Mouse (Mus musculus) liver, embryonic 13.5 days (tissue): ENCODE results near the gene Sdha. TPM values are rescaled to one million over a fixed set of nuclear protein-coding genes. Genes with fewer than 3 reads are reported as not detected.

Experiments used
- ATAC-seq: fragments of 200-750 bp; cut with Nextera tagmentation; 2 replicates; pipeline ENCODE4 v1.8.0; 2017; ENCODE audit warnings: low read depth, mild to moderate bottlenecking, moderate number of reproducible peaks, moderate library complexity
- DNase-seq: peaks from one replicate; pipeline ENCODE4 v3.0.0; 2022
- H3K27ac ChIP-seq: fragments of 300-500 bp; sonication (generic); 2 replicates; pipeline ENCODE4 v1.5.1; 2015; ENCODE audit warnings: moderate library complexity, mild to moderate bottlenecking, inconsistent platforms
- H3K27me3 ChIP-seq: fragments of 300-500 bp; sonication (generic); 2 replicates; pipeline ENCODE4 v1.6.1; 2015; ENCODE audit warnings: mild to moderate bottlenecking, inconsistent platforms
- H3K36me3 ChIP-seq: fragments of 300-500 bp; sonication (generic); 2 replicates; pipeline ENCODE4 v1.6.1; 2015; ENCODE audit warnings: mild to moderate bottlenecking, inconsistent platforms
- H3K4me1 ChIP-seq: fragments of 300-500 bp; sonication (generic); replicated peaks from 2 replicates; pipeline ENCODE4 v1.6.1; 2015; ENCODE audit warnings: inconsistent platforms
- H3K4me2 ChIP-seq: fragments of 300-500 bp; sonication (generic); 2 replicates; pipeline ENCODE4 v1.6.1; 2015; ENCODE audit warnings: inconsistent platforms, mild to moderate bottlenecking, moderate library complexity
- H3K4me3 ChIP-seq: fragments of 300-500 bp; sonication (generic); replicated peaks from 2 replicates; pipeline ENCODE4 v1.5.1; 2015; ENCODE audit warnings: mild to moderate bottlenecking, inconsistent platforms
- H3K9ac ChIP-seq: fragments of 300-500 bp; sonication (generic); 2 replicates; pipeline ENCODE4 v1.6.1; 2015; ENCODE audit warnings: mild to moderate bottlenecking, inconsistent platforms
- H3K9me3 ChIP-seq: fragments of 300-500 bp; sonication (generic); replicated peaks from 2 replicates; pipeline ENCODE4 v1.6.1; 2016; ENCODE audit warnings: inconsistent platforms
- WGBS: fragments of 180-500 bp; shearing (Covaris S2); methylation state at CpG from one replicate; pipeline ENCODE4 v1.1.7; 2015; ENCODE audit not compliant: insufficient replicate concordance; 5-methylcytosine and 5-hydroxymethylcytosine counted together
- polyA plus RNA-seq: library from polyadenylated mRNA; unstranded; fragments of >200 nt; fragmentation: Nextera tagmentation; extraction: Ambion mirVana; gene quantifications from 2 replicates; pipeline ENCODE4 v1.2.1, GENCODE M21; 2015

Gene Sdha
- polyA plus RNA-seq, 1 experiment from 2014 or later = 164 TPM

DNA sequence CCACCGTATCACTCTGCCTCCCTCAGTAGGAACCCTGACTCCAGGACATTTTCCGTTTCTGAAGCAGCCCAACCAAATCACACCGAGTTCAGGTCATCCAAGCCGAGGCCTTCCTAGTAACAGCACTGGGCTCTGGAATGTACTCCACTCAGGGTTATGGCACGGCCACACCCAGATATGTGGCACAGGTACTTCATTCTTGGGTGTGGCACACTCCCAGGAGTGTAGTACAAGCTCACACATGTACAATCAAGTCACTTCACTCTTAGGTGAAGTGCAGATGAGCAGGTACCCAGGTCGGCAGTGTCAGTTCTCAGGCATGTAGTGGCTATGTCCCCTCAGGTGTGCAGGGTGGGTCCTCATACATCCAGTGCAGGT, 48.5 kb downstream of the Sdha start:
- Histone ChIP-seq H3K4me2 (no peak overlapping the region), H3K27ac (no peak overlapping the region), H3K4me3 (no peak overlapping the region), H3K27me3 (no peaks in the 10 kb centered on the region), H3K36me3 (peaks cover 37% of the 10 kb centered on the region), H3K9me3 (no peaks in the 10 kb centered on the region), H3K4me1 (no peaks in the 10 kb centered on the region), H3K9ac (no peak overlapping the region)
- ATAC-seq (peak; percentile 45), DNase-seq (no peak)
- 67% methylated on average over 6 of the region's 6 CpGs for WGBS

DNA sequence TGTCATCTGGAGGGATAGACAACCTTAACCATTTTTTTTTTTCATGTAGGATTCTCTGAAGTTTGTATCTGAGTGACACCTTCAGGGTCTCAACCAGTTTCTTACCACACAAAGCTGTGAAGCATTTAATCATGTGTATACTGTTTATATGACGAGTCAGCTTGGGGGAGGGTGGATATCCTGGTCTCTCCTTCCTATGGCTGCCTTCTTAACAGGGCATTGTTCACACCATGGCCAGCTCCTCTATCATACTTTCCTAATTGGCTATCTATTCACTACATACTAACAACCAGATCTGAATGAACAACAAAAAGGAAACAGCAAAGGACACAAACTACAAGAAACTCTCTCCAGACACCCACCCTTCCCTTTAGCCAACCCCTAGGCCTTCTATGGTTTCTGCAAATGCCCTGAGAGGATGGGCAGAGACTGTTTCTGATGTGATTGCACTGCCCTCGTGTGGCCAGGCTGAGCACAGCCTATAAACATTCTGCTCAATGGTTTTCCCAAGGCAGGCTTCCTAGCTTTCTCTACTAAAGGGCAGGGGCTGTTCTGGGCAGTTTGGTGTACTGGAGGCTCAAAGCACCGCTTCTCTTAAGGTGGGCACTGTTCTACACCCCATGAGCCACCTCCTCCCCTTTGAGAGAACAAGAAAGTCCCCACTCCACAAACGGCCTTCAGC, 49.0 kb downstream of the Sdha start:
- Histone ChIP-seq H3K4me1 (no peaks in the 10 kb centered on the region), H3K4me2 (no peak overlapping the region), H3K27ac (no peak overlapping the region), H3K36me3 (peaks cover 32% of the 10 kb centered on the region), H3K27me3 (no peaks in the 10 kb centered on the region), H3K9me3 (no peaks in the 10 kb centered on the region), H3K4me3 (no peak overlapping the region), H3K9ac (no peak overlapping the region)
- WGBS = 27% methylated on average over 4 of the region's 4 CpGs
- DNase-seq (peak; percentile 29), ATAC-seq (peak; percentile 47)

DNA sequence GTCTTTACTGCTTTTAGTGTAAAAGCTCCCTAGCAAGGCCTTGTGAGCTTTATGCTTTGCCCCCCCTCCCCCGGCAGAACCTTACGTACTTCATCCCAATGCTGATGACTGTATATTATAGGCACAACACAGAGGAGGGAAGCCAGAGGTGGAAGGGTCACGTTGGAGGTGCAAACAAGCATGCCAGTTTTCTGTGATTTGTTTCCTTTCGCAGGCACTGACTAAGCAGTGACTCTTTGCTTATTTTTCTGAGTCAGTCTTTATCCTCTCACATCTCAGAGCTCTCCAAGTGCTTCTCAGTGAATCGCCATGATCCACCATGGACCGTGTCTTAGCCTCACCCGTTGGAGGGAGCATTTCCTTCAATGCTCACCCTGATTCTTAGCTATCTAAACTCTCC, 53.7 kb downstream of the Sdha start:
- Histone ChIP-seq H3K9me3 (no peaks in the 10 kb centered on the region), H3K4me3 (no peak overlapping the region), H3K36me3 (no peaks in the 10 kb centered on the region), H3K4me2 (no peak overlapping the region), H3K9ac (no peak overlapping the region), H3K4me1 (peaks cover 9% of the 10 kb centered on the region), H3K27ac (no peak overlapping the region), H3K27me3 (peaks cover 17% of the 10 kb centered on the region)
- DNase-seq (no peak), ATAC-seq (no peak)
- 56% methylated on average over 7 of the region's 7 CpGs for WGBS

DNA sequence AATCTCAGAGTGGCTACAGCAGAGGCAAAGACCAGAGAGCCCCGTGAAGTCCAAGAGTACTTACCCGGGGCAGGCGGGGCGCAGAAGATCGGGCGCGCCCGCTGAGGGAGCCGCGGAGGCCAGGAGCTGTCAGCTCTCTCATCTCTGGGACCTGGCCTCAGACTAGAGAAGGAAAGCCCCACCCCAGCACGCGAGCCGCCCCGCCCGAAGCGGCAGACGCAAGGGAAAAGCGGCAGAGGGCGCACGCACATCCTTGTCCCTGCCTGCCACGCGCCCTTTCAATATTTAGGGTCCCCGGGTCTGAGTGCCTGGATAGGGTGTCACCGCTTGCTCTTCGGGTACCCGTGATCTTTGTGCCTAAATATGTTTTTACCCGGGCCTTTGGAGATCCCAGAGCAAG, 57.9 kb downstream of the Sdha start, which contains the start of gene Ahrr:
Gene Ahrr, minus strand, starts transcription at position 165 of the 400 bp plus-strand sequence.
- under 1% methylated on average over 27 of the region's 27 CpGs for WGBS
- Histone ChIP-seq H3K4me1 (peaks cover 9% of the 10 kb centered on the region), H3K4me3 (peak within 1 kb of the TSS; percentile 12; the same call in 1 of the 2 replicates), H3K4me2 (peak within 1 kb of the TSS; percentile 46), H3K27me3 (peaks cover 23% of the 10 kb centered on the region), H3K9me3 (no peaks in the 10 kb centered on the region), H3K27ac (no peak within 1 kb of the TSS), H3K36me3 (no peaks in the 10 kb centered on the region), H3K9ac (no peak within 1 kb of the TSS)
- DNase-seq (peak; percentile 57), ATAC-seq (peak; percentile 80)

DNA sequence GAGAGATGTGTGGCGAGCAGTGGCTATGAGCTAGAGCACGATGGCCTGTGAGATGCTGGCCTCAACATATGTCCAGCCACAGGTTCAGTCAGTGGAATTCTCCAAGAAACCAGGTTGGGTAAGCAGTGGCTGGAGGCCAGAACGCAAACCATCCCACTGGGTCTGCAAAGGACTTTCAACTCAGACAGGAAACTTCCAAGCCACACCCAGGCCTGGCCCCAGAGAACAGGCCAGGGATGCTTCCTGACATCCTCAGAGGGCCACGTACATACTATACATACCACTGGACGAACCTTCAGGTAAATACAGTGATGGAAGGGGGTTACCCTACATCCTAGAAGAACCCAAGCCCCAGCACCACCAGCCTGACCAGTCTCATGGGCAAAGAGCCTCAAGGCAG, 60.4 kb downstream of the Sdha start:
- Histone ChIP-seq H3K27me3 (peaks cover 26% of the 10 kb centered on the region), H3K36me3 (no peaks in the 10 kb centered on the region), H3K4me3 (no peak overlapping the region), H3K27ac (no peak overlapping the region), H3K4me2 (no peak overlapping the region), H3K9me3 (no peaks in the 10 kb centered on the region), H3K4me1 (peaks cover 9% of the 10 kb centered on the region), H3K9ac (no peak overlapping the region)
- ATAC-seq (no peak), DNase-seq (no peak)
- 62% methylated on average over 5 of the region's 5 CpGs for WGBS

DNA sequence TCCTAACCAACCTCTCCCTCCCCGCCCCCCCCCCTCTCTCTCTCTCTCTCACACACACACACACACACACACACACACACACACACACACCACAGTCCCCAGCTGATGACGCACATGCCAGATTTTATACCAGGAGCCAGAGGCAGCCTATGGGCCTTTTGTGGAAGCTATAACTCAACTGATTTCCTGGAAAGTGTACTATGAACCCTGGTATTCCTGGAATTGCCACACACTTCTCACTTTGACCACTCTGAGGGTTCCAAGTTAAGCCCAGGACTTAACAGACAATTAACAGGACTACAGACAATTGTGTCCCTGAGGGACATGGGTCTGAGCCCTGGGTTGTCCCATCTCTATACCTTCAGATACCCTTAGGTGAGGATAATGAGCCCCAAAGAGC, 67.8 kb downstream of the Sdha start:
- Histone ChIP-seq H3K27me3 (0 out of 2 replicates have a peak, but pooled peaks cover 4% of the 10 kb centered on the region), H3K9me3 (no peaks in the 10 kb centered on the region), H3K4me3 (no peak overlapping the region), H3K4me2 (no peak overlapping the region), H3K27ac (no peak overlapping the region), H3K4me1 (no peaks in the 10 kb centered on the region), H3K36me3 (no peaks in the 10 kb centered on the region), H3K9ac (no peak overlapping the region)
- DNase-seq = no peak
- WGBS = 67% methylated on average over 1 of the region's 2 CpGs
- no peak for ATAC-seq

DNA sequence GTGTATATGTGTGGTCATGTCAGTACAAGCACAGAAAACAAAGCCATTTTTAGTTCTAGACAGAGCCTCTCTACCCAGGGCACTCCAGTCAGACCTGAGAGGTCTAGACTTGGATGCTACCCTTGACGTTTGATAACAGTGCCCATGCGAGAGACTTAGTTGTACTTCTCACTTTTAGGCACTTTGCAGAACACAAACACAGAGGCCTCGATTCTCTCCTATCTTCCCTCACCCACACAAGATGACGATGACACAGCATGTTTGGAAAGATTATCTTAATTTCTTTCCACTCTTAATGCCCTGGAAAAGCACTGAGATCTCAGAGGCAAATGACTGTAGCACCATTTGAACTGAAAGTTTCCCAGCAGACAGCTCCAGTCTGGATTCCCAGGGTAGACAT, 74.4 kb downstream of the Sdha start:
- H3K9me3 ChIP-seq = no peaks in the 10 kb centered on the region
- ATAC-seq (peak; percentile 93), DNase-seq (peak; percentile 20)
- no peak overlapping the region for H3K9ac ChIP-seq
- peaks cover 32% of the 10 kb centered on the region for H3K4me1 ChIP-seq
- peak overlapping the region; percentile 4 for H3K4me2 ChIP-seq
- no peaks in the 10 kb centered on the region for H3K36me3 ChIP-seq
- 11% methylated on average over 4 of the region's 4 CpGs for WGBS
- no peak overlapping the region for H3K4me3 ChIP-seq
- H3K27ac ChIP-seq = peak overlapping the region; percentile 64
- H3K27me3 ChIP-seq = no peaks in the 10 kb centered on the region

Other genes starting within 250 kb of the Sdha start
- not detected in 2 replicates for gene Slc9a3, start 228.8 kb downstream of the Sdha start, polyA plus RNA-seq
- 33.3 and 35.7 TPM in 2 replicates for gene Exoc3, start 141.5 kb downstream of the Sdha start, polyA plus RNA-seq
- 0.13 TPM in 1 of 2 replicates, not detected in the other for gene Ahrr, start 57.9 kb downstream of the Sdha start, polyA plus RNA-seq
- 86.2 and 89.7 TPM in 2 replicates for gene Pdcd6, start 32.7 kb downstream of the Sdha start, polyA plus RNA-seq
- gene Ccdc127, start within 50 bp of the Sdha start, polyA plus RNA-seq = 22.3 and 31.7 TPM in 2 replicates
- not detected in 2 replicates for gene Lrrc14b, start 13.7 kb upstream of the Sdha start, polyA plus RNA-seq
- 1.3 and 1.4 TPM in 2 replicates for gene Zfp72, start 40.6 kb upstream of the Sdha start, polyA plus RNA-seq
- 148 and 160 TPM in 2 replicates for gene Ftl1-ps1, start 49.4 kb upstream of the Sdha start, polyA plus RNA-seq
- 10.8 and 12.3 TPM in 2 replicates for gene Zfp825, start 143.7 kb upstream of the Sdha start, polyA plus RNA-seq